Mouse (Mus musculus) lung, embryonic 15.5 days (tissue): ENCODE measurements around the gene Sbf1. TPM values are rescaled to one million over a fixed set of nuclear protein-coding genes. Genes with fewer than 3 reads are reported as not detected.

ENCODE experiments used
- ATAC-seq: fragments of 200-750 bp; cut with Nextera tagmentation; 2 replicates; pipeline ENCODE4 v1.8.0; 2017; ENCODE audit warnings: moderate number of reproducible peaks, borderline replicate concordance; ENCODE audit not compliant: low FRiP score, low TSS enrichment; ENCODE audit errors: extremely low read depth
- H3K27ac ChIP-seq: fragments of 300-500 bp; sonication (generic); 2 replicates; pipeline ENCODE4 v1.5.1; 2015; ENCODE audit warnings: moderate library complexity, mild to moderate bottlenecking, inconsistent platforms
- H3K27me3 ChIP-seq: fragments of 300-500 bp; sonication (generic); 2 replicates; pipeline ENCODE4 v1.6.1; 2015; ENCODE audit warnings: inconsistent platforms
- H3K36me3 ChIP-seq: fragments of 300-500 bp; sonication (generic); 2 replicates; pipeline ENCODE4 v1.6.1; 2015; ENCODE audit warnings: inconsistent platforms
- H3K4me1 ChIP-seq: fragments of 300-500 bp; sonication (generic); 2 replicates; pipeline ENCODE4 v1.6.1; 2015; ENCODE audit warnings: inconsistent platforms
- H3K4me2 ChIP-seq: fragments of 300-500 bp; sonication (generic); 2 replicates; pipeline ENCODE4 v1.6.1; 2015; ENCODE audit warnings: inconsistent platforms, mild to moderate bottlenecking, moderate library complexity
- H3K4me3 ChIP-seq: fragments of 300-500 bp; sonication (generic); 2 replicates; pipeline ENCODE4 v1.5.1; 2015; ENCODE audit warnings: mild to moderate bottlenecking, inconsistent platforms
- H3K9ac ChIP-seq: fragments of 300-500 bp; sonication (generic); 2 replicates; pipeline ENCODE4 v1.6.1; 2015; ENCODE audit warnings: inconsistent platforms
- H3K9me3 ChIP-seq: fragments of 300-500 bp; sonication (generic); 2 replicates; pipeline ENCODE4 v1.6.1; 2016; ENCODE audit warnings: inconsistent platforms
- WGBS: fragments of 180-500 bp; shearing (Covaris S2); methylation state at CpG from one replicate; pipeline ENCODE4 v1.1.7; 2015; 5-methylcytosine and 5-hydroxymethylcytosine counted together
- polyA plus RNA-seq: library from polyadenylated mRNA; unstranded; fragments of >200 nt; fragmentation: Nextera tagmentation; extraction: Ambion mirVana; gene quantifications from 2 replicates; pipeline ENCODE4 v1.2.1, GENCODE M21; 2015

Sbf1 gene
- polyA plus RNA-seq, 1 experiment from 2014 or later = 53.7 TPM

GRCm38 (mm10) chr15:89295580-89296165 lies 19.4 kb downstream of the Sbf1 start:
- peaks cover 70% of the 10 kb centered on the region for H3K36me3 ChIP-seq
- H3K4me1 ChIP-seq = peaks cover 3% of the 10 kb centered on the region; the same call in 1 of the 2 replicates
- H3K9ac ChIP-seq = no peak overlapping the region
- H3K9me3 ChIP-seq = no peaks in the 10 kb centered on the region
- no peak overlapping the region for H3K27ac ChIP-seq
- no peaks in the 10 kb centered on the region for H3K27me3 ChIP-seq
- no peak for ATAC-seq
- no peak overlapping the region for H3K4me3 ChIP-seq
- WGBS = 72% methylated on average over 8 of the region's 8 CpGs
- no peak overlapping the region for H3K4me2 ChIP-seq

GRCm38 (mm10) chr15:89293778-89294177 lies 21.3 kb downstream of the Sbf1 start:
- no peak overlapping the region for H3K27ac ChIP-seq
- H3K9me3 ChIP-seq = no peaks in the 10 kb centered on the region
- H3K36me3 ChIP-seq = peaks cover 70% of the 10 kb centered on the region
- no peak overlapping the region for H3K4me2 ChIP-seq
- H3K27me3 ChIP-seq = no peaks in the 10 kb centered on the region
- no peak overlapping the region for H3K4me3 ChIP-seq
- peaks cover 3% of the 10 kb centered on the region; the same call in 1 of the 2 replicates for H3K4me1 ChIP-seq
- H3K9ac ChIP-seq = no peak overlapping the region
- WGBS = 90% methylated on average over 10 of the region's 10 CpGs
- no peak for ATAC-seq

GRCm38 (mm10) chr15:89292795-89293194 lies 22.3 kb downstream of the Sbf1 start:
- no peak overlapping the region for H3K4me3 ChIP-seq
- H3K9ac ChIP-seq = no peak overlapping the region
- H3K9me3 ChIP-seq = no peaks in the 10 kb centered on the region
- peaks cover 3% of the 10 kb centered on the region; the same call in 1 of the 2 replicates for H3K4me1 ChIP-seq
- no peak overlapping the region for H3K4me2 ChIP-seq
- H3K27ac ChIP-seq = no peak overlapping the region
- no peak for ATAC-seq
- H3K36me3 ChIP-seq = peaks cover 79% of the 10 kb centered on the region
- H3K27me3 ChIP-seq = no peaks in the 10 kb centered on the region
- 42% methylated on average over 2 of the region's 2 CpGs for WGBS

GRCm38 (mm10) chr15:89291521-89291920 lies 23.6 kb downstream of the Sbf1 start:
- 75% methylated on average over 3 of the region's 3 CpGs for WGBS
- Histone ChIP-seq H3K27me3 (no peaks in the 10 kb centered on the region), H3K4me1 (peaks cover 3% of the 10 kb centered on the region; the same call in 1 of the 2 replicates), H3K9ac (no peak overlapping the region), H3K4me2 (no peak overlapping the region), H3K27ac (no peak overlapping the region), H3K9me3 (no peaks in the 10 kb centered on the region), H3K36me3 (peaks cover 91% of the 10 kb centered on the region), H3K4me3 (no peak overlapping the region)
- no peak for ATAC-seq

- H3K9ac ChIP-seq = no peak overlapping the region
- no peaks in the 10 kb centered on the region for H3K27me3 ChIP-seq
- peaks cover 87% of the 10 kb centered on the region for H3K36me3 ChIP-seq
- no peaks in the 10 kb centered on the region for H3K9me3 ChIP-seq
- no peaks in the 10 kb centered on the region for H3K4me1 ChIP-seq
- WGBS = 92% methylated on average over 11 of the region's 11 CpGs
- H3K4me2 ChIP-seq = no peak overlapping the region
- no peak overlapping the region for H3K4me3 ChIP-seq
- ATAC-seq = no peak
- H3K27ac ChIP-seq = no peak overlapping the region
These were observed 25.7 kb downstream of the Sbf1 start for GRCm38 (mm10) chr15:89289455-89289854.

- Histone ChIP-seq H3K4me2 (no peak overlapping the region), H3K27me3 (no peaks in the 10 kb centered on the region), H3K36me3 (peaks cover 79% of the 10 kb centered on the region), H3K9ac (no peak overlapping the region), H3K4me3 (no peak overlapping the region), H3K27ac (no peak overlapping the region), H3K9me3 (no peaks in the 10 kb centered on the region), H3K4me1 (no peaks in the 10 kb centered on the region)
- ATAC-seq = no peak
- 83% methylated on average over 23 of the region's 23 CpGs for WGBS
These were observed 26.8 kb downstream of the Sbf1 start for GRCm38 (mm10) chr15:89288227-89288767.

- 82% methylated on average over 5 of the region's 5 CpGs for WGBS
- no peak for ATAC-seq
- H3K4me1 ChIP-seq = no peaks in the 10 kb centered on the region
These were observed 28.5 kb downstream of the Sbf1 start for GRCm38 (mm10) chr15:89286582-89286981.

GRCm38 (mm10) chr15:89286114-89286513 lies 29.0 kb downstream of the Sbf1 start:
- Histone ChIP-seq H3K27ac (no peak overlapping the region), H3K4me2 (no peak overlapping the region), H3K36me3 (peaks cover 75% of the 10 kb centered on the region), H3K27me3 (no peaks in the 10 kb centered on the region), H3K4me1 (no peaks in the 10 kb centered on the region), H3K9me3 (no peaks in the 10 kb centered on the region), H3K4me3 (no peak overlapping the region), H3K9ac (no peak overlapping the region)
- WGBS = 80% methylated on average over 7 of the region's 7 CpGs
- ATAC-seq = no peak

More at GRCm38 (mm10) chr15:89286582-89286981, 28.5 kb downstream of the Sbf1 start:
- Histone ChIP-seq H3K9ac (no peak overlapping the region), H3K36me3 (peaks cover 74% of the 10 kb centered on the region), H3K9me3 (no peaks in the 10 kb centered on the region), H3K27me3 (no peaks in the 10 kb centered on the region), H3K27ac (no peak overlapping the region), H3K4me3 (no peak overlapping the region), H3K4me2 (no peak overlapping the region)

GRCm38 (mm10) chr15:89285478-89285877 lies 29.6 kb downstream of the Sbf1 start:
- peaks cover 77% of the 10 kb centered on the region for H3K36me3 ChIP-seq
- H3K27ac ChIP-seq = no peak overlapping the region
- no peak overlapping the region for H3K9ac ChIP-seq
- no peaks in the 10 kb centered on the region for H3K27me3 ChIP-seq
- no peak for ATAC-seq
- H3K4me3 ChIP-seq = no peak overlapping the region
- no peaks in the 10 kb centered on the region for H3K9me3 ChIP-seq
- no peaks in the 10 kb centered on the region for H3K4me1 ChIP-seq
- H3K4me2 ChIP-seq = no peak overlapping the region
- 89% methylated on average over 5 of the region's 5 CpGs for WGBS

- ATAC-seq = no peak
- H3K27me3 ChIP-seq = no peaks in the 10 kb centered on the region
- H3K9ac ChIP-seq = no peak overlapping the region
- no peak overlapping the region for H3K27ac ChIP-seq
- H3K4me2 ChIP-seq = no peak overlapping the region
- H3K4me1 ChIP-seq = no peaks in the 10 kb centered on the region
- H3K4me3 ChIP-seq = no peak overlapping the region
- no peaks in the 10 kb centered on the region for H3K9me3 ChIP-seq
- peaks cover 77% of the 10 kb centered on the region for H3K36me3 ChIP-seq
These were observed 30.1 kb downstream of the Sbf1 start for GRCm38 (mm10) chr15:89285004-89285403.

- ATAC-seq = no peak
- H3K4me2 ChIP-seq = no peak overlapping the region
- WGBS = 84% methylated on average over 2 of the region's 2 CpGs
- H3K36me3 ChIP-seq = peaks cover 72% of the 10 kb centered on the region
- no peaks in the 10 kb centered on the region for H3K9me3 ChIP-seq
- H3K27ac ChIP-seq = no peak overlapping the region
- no peaks in the 10 kb centered on the region for H3K27me3 ChIP-seq
- H3K4me1 ChIP-seq = no peaks in the 10 kb centered on the region
- H3K9ac ChIP-seq = no peak overlapping the region
- no peak overlapping the region for H3K4me3 ChIP-seq
These were observed 31.0 kb downstream of the Sbf1 start for GRCm38 (mm10) chr15:89284094-89284493.

- H3K4me3 ChIP-seq = no peak overlapping the region
- peaks cover 65% of the 10 kb centered on the region for H3K36me3 ChIP-seq
- no peak for ATAC-seq
These were observed 32.6 kb downstream of the Sbf1 start for GRCm38 (mm10) chr15:89282546-89282945.

More at GRCm38 (mm10) chr15:89282546-89282945, 32.6 kb downstream of the Sbf1 start:
- Histone ChIP-seq H3K27ac (no peak overlapping the region), H3K4me2 (no peak overlapping the region), H3K27me3 (no peaks in the 10 kb centered on the region), H3K4me1 (no peaks in the 10 kb centered on the region), H3K9ac (no peak overlapping the region), H3K9me3 (no peaks in the 10 kb centered on the region)
- 81% methylated on average over 6 of the region's 6 CpGs for WGBS
